Mouse (Mus musculus): ENCODE data around the gene Paqr9. TPM values are rescaled to one million over a fixed set of nuclear protein-coding genes. Genes with fewer than 3 reads are reported as not detected.

Gene Paqr9
- total and polyA plus RNA-seq, 3 experiments, result not detected

- Histone ChIP-seq H3K9me3 (replicated peaks; ENCODE audit: low read length) (peaks cover 12% of the 10 kb centered on the region), H3K9ac (ENCODE audit: insufficient read depth, low read depth) (no peak overlapping the region), H3K27me3 (replicated peaks) (no peaks in the 10 kb centered on the region), H3K79me2 (replicated peaks; ENCODE audit: control insufficient read depth, extremely low read depth, insufficient read depth, poor library complexity, severe bottlenecking) (no peaks in the 10 kb centered on the region), H3K4me1 (ENCODE audit: control insufficient read depth in 1 of 2, insufficient read depth in 2 of 2) (peaks cover 0 to 6% of the 10 kb centered on the region in 2 experiments; a peak in 1 of 4 replicates), H3K4me2 (ENCODE audit: insufficient read depth, low read depth, poor library complexity, severe bottlenecking) (no peak overlapping the region), H3K27ac (ENCODE audit: insufficient read depth, low read depth) (no peak overlapping the region), H3K4me3 (replicated peaks in 1 of 3; ENCODE audit: low read depth in 2 of 3, low read length in 2 of 3, poor library complexity in 1 of 3) (no peak overlapping the region), H3K36me3 (replicated peaks in 1 of 2; ENCODE audit: control insufficient read depth in 1 of 2, insufficient read depth in 1 of 2, low read length in 1 of 2) (no peaks in the 10 kb centered on the region)
- no peak for DNase-seq (ENCODE audit: extremely low read depth)
- in situ Hi-C loops (cut with MboI; ENCODE audit: low pct_ligation_motif_present, low pct_unique_long_range_greater_than_20kb, low sequenced_read_pairs) (no loop called here), dilution Hi-C loops (cut with MboI; ENCODE audit: extremely low pct_ligation_motif_present, extremely low pct_unique_long_range_greater_than_20kb, low sequenced_read_pairs) (no loop called here)
- no peak for TF ChIP-seq KAT2A (IDR thresholded peaks at IDR 0.05; ENCODE audit: insufficient replicate concordance, low read length)
- TF ChIP-seq ZMIZ1 (IDR thresholded peaks at IDR 0.05; ENCODE audit: low read depth, low read length), result no peak
- no peak for TF ChIP-seq NRF1 (IDR thresholded peaks at IDR 0.05; ENCODE audit: low read depth, low read length)
- TF ChIP-seq SIN3A (IDR thresholded peaks at IDR 0.05; ENCODE audit: low read length), result no peak
- TF ChIP-seq ELF1 (IDR thresholded peaks at IDR 0.05; ENCODE audit: low read depth, low read length), result no peak
- no peak for TF ChIP-seq GABPA (IDR thresholded peaks at IDR 0.05; ENCODE audit: insufficient replicate concordance, low read depth, low read length)
- TF ChIP-seq USF2 (conservative IDR thresholded peaks at IDR 0.05; ENCODE audit: low read depth, low read length), result no peak
Observed at GRCm38 (mm10) chr9:95556067-95556512, 3.4 kb upstream of the Paqr9 start.

DNA sequence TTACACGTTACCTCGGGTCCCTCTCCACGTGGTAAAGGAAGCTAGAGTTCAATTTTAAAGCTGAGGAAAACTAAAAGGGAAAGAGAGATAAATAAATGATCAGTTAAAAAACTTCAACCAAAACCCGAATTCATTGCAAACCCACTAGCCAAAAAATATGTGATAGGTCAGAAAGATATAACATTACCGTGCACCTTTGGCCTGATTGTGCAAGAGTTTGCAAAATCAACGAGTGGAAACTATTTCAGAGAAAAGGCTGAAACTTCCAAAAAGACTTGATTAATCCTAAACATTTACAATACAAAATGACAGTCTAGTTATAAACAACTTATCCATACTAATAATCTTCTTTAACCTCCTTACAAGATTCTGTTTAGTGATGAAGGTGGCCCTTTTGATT, 1.7 kb upstream of the Paqr9 start:
- dilution Hi-C loops (cut with MboI; ENCODE audit: extremely low pct_ligation_motif_present, extremely low pct_unique_long_range_greater_than_20kb, low sequenced_read_pairs), result no loop called here
- TF ChIP-seq ELF1 (IDR thresholded peaks at IDR 0.05; ENCODE audit: low read depth, low read length) (no peak), EP300 (IDR thresholded peaks at IDR 0.05; ENCODE audit: low read length) (no peak), RAD21 (IDR thresholded peaks at IDR 0.05; ENCODE audit: low read depth, low read length) (no peak), JUND (conservative IDR thresholded peaks at IDR 0.05; ENCODE audit: low read depth, low read length) (no peak)
- in situ Hi-C loops (cut with MboI; ENCODE audit: low pct_ligation_motif_present, low pct_unique_long_range_greater_than_20kb, low sequenced_read_pairs), result no loop called here
- Histone ChIP-seq H3K4me2 (ENCODE audit: insufficient read depth, low read depth, poor library complexity, severe bottlenecking) (no peak overlapping the region), H3K79me2 (replicated peaks; ENCODE audit: control insufficient read depth, extremely low read depth, insufficient read depth, poor library complexity, severe bottlenecking) (no peaks in the 10 kb centered on the region), H3K9ac (ENCODE audit: insufficient read depth, low read depth) (no peak overlapping the region), H3K36me3 (replicated peaks in 1 of 2; ENCODE audit: control insufficient read depth in 1 of 2, insufficient read depth in 1 of 2, low read length in 1 of 2) (no peaks in the 10 kb centered on the region), H3K27me3 (replicated peaks) (no peaks in the 10 kb centered on the region), H3K4me1 (ENCODE audit: control insufficient read depth in 1 of 2, insufficient read depth in 2 of 2) (no peaks in the 10 kb centered on the region), H3K27ac (ENCODE audit: insufficient read depth, low read depth) (no peak overlapping the region), H3K9me3 (replicated peaks; ENCODE audit: low read length) (peaks cover 12% of the 10 kb centered on the region), H3K4me3 (replicated peaks in 1 of 3; ENCODE audit: low read depth in 2 of 3, low read length in 2 of 3, poor library complexity in 1 of 3) (no peak overlapping the region)
- no peak for DNase-seq (ENCODE audit: extremely low read depth)

DNA sequence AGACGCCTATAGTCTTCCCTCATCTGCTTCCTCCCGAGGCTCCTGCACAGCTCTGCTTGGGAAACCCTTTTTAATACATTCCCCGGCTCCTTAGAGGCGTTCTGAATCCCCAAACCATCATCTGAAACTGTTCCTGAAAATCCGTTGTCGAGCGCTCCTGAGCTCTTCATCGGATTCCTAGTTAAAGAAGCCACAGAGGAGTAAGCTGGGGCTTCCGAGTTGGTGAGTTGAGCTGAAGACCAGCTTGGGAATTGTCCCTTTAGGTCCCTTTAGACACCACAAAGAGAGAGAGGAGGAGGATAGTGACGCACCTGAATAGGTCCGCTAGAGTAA, 765 bp upstream of the Paqr9 start:
- no peaks in the 10 kb centered on the region for H3K36me3 ChIP-seq (replicated peaks in 1 of 2; ENCODE audit: control insufficient read depth in 1 of 2, insufficient read depth in 1 of 2, low read length in 1 of 2)
- no peak overlapping the region for H3K27ac ChIP-seq (ENCODE audit: insufficient read depth, low read depth)
- no peaks in the 10 kb centered on the region for H3K4me1 ChIP-seq (ENCODE audit: control insufficient read depth in 1 of 2, insufficient read depth in 2 of 2)
- no peak for DNase-seq (ENCODE audit: extremely low read depth)
- TF ChIP-seq BHLHE40 (IDR thresholded peaks at IDR 0.05; ENCODE audit: low read depth, low read length) (no peak), CHD1 (IDR thresholded peaks at IDR 0.05; ENCODE audit: low read depth, low read length) (no peak), MAZ (IDR thresholded peaks at IDR 0.05; ENCODE audit: low read depth, low read length) (no peak), SMC3 (IDR thresholded peaks at IDR 0.05; ENCODE audit: low read depth, low read length) (no peak), MEF2A (IDR thresholded peaks at IDR 0.05; ENCODE audit: borderline replicate concordance, low read depth, low read length) (no peak), TCF12 (IDR thresholded peaks at IDR 0.05; ENCODE audit: low read depth, low read length) (no peak)
- no peaks in the 10 kb centered on the region for H3K27me3 ChIP-seq (replicated peaks)
- in situ Hi-C loops (cut with MboI; ENCODE audit: low pct_ligation_motif_present, low pct_unique_long_range_greater_than_20kb, low sequenced_read_pairs), result no loop called here
- peaks cover 12% of the 10 kb centered on the region for H3K9me3 ChIP-seq (replicated peaks; ENCODE audit: low read length)
- no peak overlapping the region for H3K4me3 ChIP-seq (replicated peaks in 1 of 3; ENCODE audit: low read depth in 2 of 3, low read length in 2 of 3, poor library complexity in 1 of 3)
- no peaks in the 10 kb centered on the region for H3K79me2 ChIP-seq (replicated peaks; ENCODE audit: control insufficient read depth, extremely low read depth, insufficient read depth, poor library complexity, severe bottlenecking)
- no peak overlapping the region for H3K9ac ChIP-seq (ENCODE audit: insufficient read depth, low read depth)
- dilution Hi-C loops (cut with MboI; ENCODE audit: extremely low pct_ligation_motif_present, extremely low pct_unique_long_range_greater_than_20kb, low sequenced_read_pairs), result no loop called here
- H3K4me2 ChIP-seq (ENCODE audit: insufficient read depth, low read depth, poor library complexity, severe bottlenecking), result no peak overlapping the region
